Mouse (Mus musculus) G1E (cell line): ENCODE measurements around the gene Tmem255a. TPM values are rescaled to one million over a fixed set of nuclear protein-coding genes. Genes with fewer than 3 reads are reported as not detected.

Source experiments
- ATAC-seq: 2 replicates; pipeline ENCODE4 v1.8.0; 2016; ENCODE audit warnings: mild to moderate bottlenecking; ENCODE audit not compliant: insufficient number of reproducible peaks, poor library complexity, low FRiP score, severe bottlenecking; ENCODE audit errors: extremely low read depth
- DNase-seq: peaks from one replicate; pipeline ENCODE4 v3.0.0; 2012; ENCODE audit warnings: low spot score
- H3K27me3 ChIP-seq: 2 replicates; pipeline ENCODE4 v1.6.1; 2012; ENCODE audit warnings: mild to moderate bottlenecking, low read length, inconsistent platforms; ENCODE audit not compliant: insufficient read depth
- H3K36me3 ChIP-seq: replicated peaks from 2 replicates; pipeline ENCODE3; 2012; ENCODE audit warnings: mild to moderate bottlenecking, inconsistent platforms
- H3K4me1 ChIP-seq: 2 replicates; pipeline ENCODE4 v1.6.1; 2012; ENCODE audit warnings: low read depth, low read length, inconsistent platforms, mixed read lengths; ENCODE audit not compliant: insufficient read depth
- H3K4me3 ChIP-seq: 2 replicates; pipeline ENCODE4 v1.5.1; 2012; ENCODE audit warnings: low read depth, mild to moderate bottlenecking, inconsistent platforms, low read length, moderate library complexity, mixed read lengths
- H3K9me3 ChIP-seq: replicated peaks from 2 replicates; pipeline ENCODE4 v1.6.1; 2012; ENCODE audit warnings: inconsistent platforms
- CTCF ChIP-seq: IDR thresholded peaks from 2 replicates; pipeline ENCODE4 v1.5.1; 2012; ENCODE audit warnings: low read depth, low read length, inconsistent platforms, mixed read lengths
- GATA1 ChIP-seq: IDR thresholded peaks from 2 replicates; pipeline ENCODE4 v1.6.1; 2012; ENCODE audit warnings: borderline replicate concordance, low read length, inconsistent platforms, mixed read lengths
- GATA2 ChIP-seq: IDR thresholded peaks from 2 replicates; pipeline ENCODE4 v1.6.1; 2012; ENCODE audit warnings: low read depth, low read length, inconsistent platforms, borderline replicate concordance
- POLR2AphosphoS5 ChIP-seq: IDR thresholded peaks from 2 replicates; pipeline ENCODE4 v1.6.1; 2012; ENCODE audit warnings: low read depth, low read length, inconsistent platforms; ENCODE audit not compliant: insufficient replicate concordance
- TAL1 ChIP-seq: conservative IDR thresholded peaks from 2 replicates; pipeline ENCODE4 v1.6.1; 2012; ENCODE audit warnings: low read depth, low read length, inconsistent platforms, mixed read lengths
- polyA plus RNA-seq: library from polyadenylated mRNA; stranded (reverse); fragments of >175 nt; gene quantifications from 2 replicates; pipeline ENCODE4 v1.2.3, GENCODE M21; 2012
- total RNA-seq, 2 experiments: library from RNA; stranded (forward) in 1 of 2; stranded (reverse) in 1 of 2; fragments of 200-1000 nt in 1 of 2; fragments of >200 nt in 1 of 2; fragmentation: Nextera tagmentation in 1 of 2; gene quantifications; 2 replicates each; pipeline ENCODE4 v1.2.3; 2014 to 2017

The Tmem255a gene
- total RNA-seq (2014; fragmentation: Nextera tagmentation), result not detected in 2 replicates
- 0.11 and 0.12 TPM in 2 replicates for total RNA-seq (2017)
- not detected in 2 replicates for polyA plus RNA-seq

DNA sequence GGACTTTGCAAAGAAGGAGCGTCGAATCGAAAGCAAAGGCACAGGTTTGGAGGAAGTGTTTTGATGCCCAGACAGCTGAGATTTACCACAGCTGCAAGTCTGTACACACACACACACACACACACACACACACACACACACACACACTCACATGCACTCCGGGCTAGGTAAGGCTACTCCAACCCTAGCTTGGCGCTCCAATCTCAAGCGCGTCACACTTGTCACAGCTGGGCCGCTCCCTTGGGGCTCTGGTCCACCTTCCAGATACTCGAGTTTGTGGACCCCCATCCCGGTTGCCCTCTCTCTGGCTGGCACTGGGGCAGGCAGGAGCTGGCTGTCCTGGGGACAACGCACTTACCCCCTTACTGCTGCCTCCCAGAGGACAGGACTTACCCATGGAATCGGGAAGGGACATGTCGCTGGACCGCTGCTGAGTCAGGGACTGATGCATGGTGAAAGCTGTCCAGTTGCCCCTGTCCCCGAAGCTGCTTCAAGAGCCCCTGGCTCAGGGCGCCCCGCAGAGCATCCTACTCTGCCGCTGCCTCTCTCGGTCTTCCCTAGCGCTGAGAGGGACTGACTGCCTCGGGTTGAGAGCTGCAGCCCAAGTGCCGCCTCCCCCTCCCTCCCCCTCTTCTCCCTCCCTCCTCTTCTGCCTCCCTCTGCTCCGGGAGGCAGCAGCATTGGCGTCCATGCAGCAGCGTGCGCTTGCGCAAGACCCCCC is at the start of gene Tmem255a:
Tmem255a (minus strand) TSS at position 589 of the 721 bp plus-strand sequence.
- H3K9me3 ChIP-seq, result no peaks in the 10 kb centered on the region
- H3K4me1 ChIP-seq, result peaks cover 4% of the 10 kb centered on the region; the same call in 1 of the 2 replicates
- no peak for ATAC-seq
- no peak for TF ChIP-seq CTCF
- no peak for TF ChIP-seq GATA2
- TF ChIP-seq GATA1, result no peak
- no peak for TF ChIP-seq TAL1
- TF ChIP-seq POLR2AphosphoS5, result no peak
- no peak for DNase-seq
- no peaks in the 10 kb centered on the region for H3K36me3 ChIP-seq
- H3K27me3 ChIP-seq, result peaks cover 15% of the 10 kb centered on the region; the same call in 1 of the 2 replicates
- H3K4me3 ChIP-seq, result no peak within 1 kb of the TSS

DNA sequence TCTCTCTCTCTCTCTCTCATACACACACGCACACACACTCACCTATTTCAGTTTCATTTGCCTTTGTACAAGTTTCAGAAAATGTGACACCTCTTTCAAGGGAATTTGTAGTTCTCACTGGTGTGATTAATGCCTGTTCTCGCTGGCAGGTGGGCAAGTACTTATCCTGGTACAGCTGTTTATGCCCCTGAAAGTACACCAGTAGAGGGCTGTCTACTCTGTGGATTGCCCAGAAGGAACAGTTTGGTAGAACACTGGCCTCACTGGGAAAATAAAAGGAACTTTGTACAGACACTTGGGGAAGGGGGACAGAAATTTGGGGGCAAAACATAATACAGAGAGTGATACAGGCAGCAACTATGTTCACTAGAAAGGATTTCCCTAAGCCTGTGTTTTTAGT is 7.4 kb upstream of the Tmem255a start:
- no peaks in the 10 kb centered on the region for H3K36me3 ChIP-seq
- ATAC-seq (no peak), DNase-seq (no peak)
- H3K4me1 ChIP-seq, result no peaks in the 10 kb centered on the region
- H3K4me3 ChIP-seq, result no peak overlapping the region
- no peaks in the 10 kb centered on the region for H3K9me3 ChIP-seq
- no peak for TF ChIP-seq POLR2AphosphoS5
- TF ChIP-seq TAL1, result no peak
- no peak for TF ChIP-seq GATA1
- TF ChIP-seq CTCF, result no peak
- no peak for TF ChIP-seq GATA2
- no peaks in the 10 kb centered on the region for H3K27me3 ChIP-seq

DNA sequence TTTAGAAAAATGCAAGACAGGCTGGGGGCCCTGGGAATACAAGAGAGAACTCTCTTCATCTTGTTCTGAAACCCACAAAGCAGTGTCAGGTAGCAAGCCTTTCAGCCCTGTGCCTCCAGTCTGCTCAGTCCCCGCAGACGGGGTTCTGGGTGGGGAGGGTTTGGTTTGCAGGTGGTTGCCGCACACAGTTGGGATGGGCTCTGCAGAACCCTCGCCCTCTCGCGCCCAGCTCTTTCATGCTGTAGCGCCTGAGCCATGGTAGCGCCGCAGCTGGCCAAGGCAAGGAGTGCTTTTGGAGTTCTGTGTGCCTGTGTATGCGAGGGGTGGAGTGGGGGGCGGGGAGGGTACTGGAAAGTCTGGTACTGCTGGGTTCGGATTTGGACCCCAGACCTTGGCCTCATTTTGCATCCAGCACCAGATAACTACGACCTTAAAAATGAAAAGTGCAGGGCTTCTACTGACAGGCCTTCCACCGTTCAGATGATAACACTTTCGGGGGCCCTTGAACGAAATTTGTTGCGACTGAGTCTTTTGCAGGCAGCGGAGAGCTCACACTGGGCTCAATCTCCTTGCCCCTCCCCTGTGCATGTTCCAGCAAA is 1.8 kb downstream of the Tmem255a start:
- no peak for ATAC-seq
- H3K9me3 ChIP-seq, result no peaks in the 10 kb centered on the region
- H3K36me3 ChIP-seq, result no peaks in the 10 kb centered on the region
- DNase-seq, result no peak
- peaks cover 4% of the 10 kb centered on the region; the same call in 1 of the 2 replicates for H3K4me1 ChIP-seq
- peaks cover 15% of the 10 kb centered on the region; the same call in 1 of the 2 replicates for H3K27me3 ChIP-seq
- TF ChIP-seq GATA1, result no peak
- no peak for TF ChIP-seq CTCF
- TF ChIP-seq TAL1, result no peak
- TF ChIP-seq POLR2AphosphoS5, result no peak
- no peak for TF ChIP-seq GATA2
- H3K4me3 ChIP-seq, result no peak overlapping the region

DNA sequence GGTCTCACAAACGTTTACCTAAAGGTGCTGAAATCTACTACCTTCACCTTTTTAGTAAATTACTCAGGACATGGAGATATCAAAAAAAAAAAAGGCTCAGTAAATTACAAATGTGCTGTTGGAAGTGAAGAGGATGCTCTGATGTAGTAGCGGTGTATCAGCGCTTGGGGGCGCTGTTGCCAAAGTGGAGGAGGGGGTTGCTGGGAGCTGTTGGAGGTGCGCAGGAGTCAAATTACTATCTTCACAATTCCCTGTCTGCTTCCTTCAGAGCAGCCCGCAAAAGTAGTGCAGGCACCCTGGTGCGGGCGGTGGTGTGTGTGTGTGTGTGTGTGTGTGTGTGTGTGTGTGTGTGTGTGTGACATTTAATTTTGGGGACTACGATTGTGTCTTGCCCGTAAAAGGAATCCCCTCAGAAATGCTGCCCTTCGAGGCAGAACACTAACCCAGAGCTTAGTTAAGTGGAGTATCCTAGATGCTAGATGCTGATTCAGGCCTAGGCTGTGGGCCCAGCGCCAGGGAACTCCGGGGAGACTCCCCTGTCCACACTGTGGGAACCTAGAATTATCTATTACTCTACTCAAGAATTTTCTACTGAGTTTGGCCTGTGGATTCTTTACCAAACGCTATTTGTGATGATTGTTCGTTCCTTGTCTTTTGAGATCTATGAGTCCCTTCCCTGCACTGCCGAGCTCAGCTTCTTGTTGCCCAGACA is 2.4 kb downstream of the Tmem255a start:
- Histone ChIP-seq H3K27me3 (peaks cover 15% of the 10 kb centered on the region; the same call in 1 of the 2 replicates), H3K9me3 (no peaks in the 10 kb centered on the region), H3K4me3 (no peak overlapping the region), H3K36me3 (no peaks in the 10 kb centered on the region), H3K4me1 (peaks cover 4% of the 10 kb centered on the region; the same call in 1 of the 2 replicates)
- ATAC-seq (no peak), DNase-seq (peak; percentile 3)
- TF ChIP-seq CTCF, result peak; percentile 34
- no peak for TF ChIP-seq GATA1

DNA sequence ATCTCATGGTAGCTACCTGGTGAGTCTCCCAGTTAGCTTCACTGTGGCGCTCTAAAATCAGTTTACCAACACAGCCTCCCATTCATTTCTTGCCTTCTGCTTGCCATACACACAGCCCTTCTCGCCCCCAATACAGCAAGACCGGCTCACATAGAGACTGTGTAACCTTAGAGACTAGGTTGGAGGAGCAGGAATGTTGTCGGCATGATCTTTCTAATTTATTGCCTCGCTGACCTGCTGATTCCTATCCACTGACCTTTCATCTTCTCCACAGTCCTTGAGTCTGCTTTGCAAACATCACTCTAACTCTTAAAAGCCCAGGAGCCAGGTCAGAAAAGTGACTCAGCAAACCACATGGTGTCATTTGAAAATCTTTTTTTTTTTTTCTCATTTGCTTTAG is 4.6 kb downstream of the Tmem255a start:
- Histone ChIP-seq H3K4me1 (peaks cover 4% of the 10 kb centered on the region; the same call in 1 of the 2 replicates), H3K36me3 (no peaks in the 10 kb centered on the region), H3K27me3 (peaks cover 12% of the 10 kb centered on the region; the same call in 1 of the 2 replicates), H3K4me3 (no peak overlapping the region), H3K9me3 (no peaks in the 10 kb centered on the region)
- DNase-seq (no peak), ATAC-seq (no peak)
- TF ChIP-seq CTCF (no peak), POLR2AphosphoS5 (no peak), TAL1 (no peak), GATA1 (no peak), GATA2 (no peak)

DNA sequence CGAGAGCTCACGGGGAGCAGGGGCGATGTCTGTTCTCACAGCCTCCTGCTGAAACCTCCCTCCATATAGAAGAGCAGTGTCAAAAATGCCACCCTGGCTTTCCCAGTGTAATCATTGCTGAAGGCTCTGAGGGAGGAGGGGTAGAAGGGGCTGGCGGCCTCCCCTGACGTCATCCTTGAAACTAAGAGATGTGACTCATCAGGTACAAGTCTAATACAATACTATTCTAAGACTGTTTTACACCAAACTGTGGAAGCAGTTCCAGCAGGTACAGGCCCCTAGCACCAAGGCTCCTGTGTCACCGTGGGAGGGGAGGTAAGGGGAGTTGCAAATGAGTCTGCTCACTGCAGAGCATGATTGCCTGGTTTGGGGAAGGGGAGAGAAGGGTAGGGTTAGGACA is 5.1 kb downstream of the Tmem255a start:
- ATAC-seq, result no peak
- peaks cover 7% of the 10 kb centered on the region; the same call in 1 of the 2 replicates for H3K27me3 ChIP-seq
- TF ChIP-seq TAL1 (no peak), POLR2AphosphoS5 (no peak), GATA2 (no peak), CTCF (no peak), GATA1 (no peak)

More for the DNA sequence above, 5.1 kb downstream of the Tmem255a start:
- no peak overlapping the region for H3K4me3 ChIP-seq
- no peaks in the 10 kb centered on the region for H3K36me3 ChIP-seq
- DNase-seq, result no peak
- H3K9me3 ChIP-seq, result no peaks in the 10 kb centered on the region
- peaks cover 4% of the 10 kb centered on the region; the same call in 1 of the 2 replicates for H3K4me1 ChIP-seq
